Mouse (Mus musculus) liver, embryonic 12.5 days (tissue): ENCODE data around the gene Anks1b. TPM values are rescaled to one million over a fixed set of nuclear protein-coding genes. Genes with fewer than 3 reads are reported as not detected.

ENCODE experiments used
- ATAC-seq: fragments of 200-750 bp; cut with Nextera tagmentation; 2 replicates; pipeline ENCODE4 v1.8.0; 2017; ENCODE audit warnings: moderate number of reproducible peaks, mild to moderate bottlenecking, moderate library complexity
- H3K27ac ChIP-seq: fragments of 300-500 bp; sonication (generic); 2 replicates; pipeline ENCODE4 v1.5.1; 2016; ENCODE audit warnings: mild to moderate bottlenecking
- H3K27me3 ChIP-seq: fragments of 300-500 bp; sonication (generic); replicated peaks from 2 replicates; pipeline ENCODE4 v1.6.1; 2016; ENCODE audit warnings: mild to moderate bottlenecking, moderate library complexity
- H3K36me3 ChIP-seq: fragments of 300-500 bp; sonication (generic); 2 replicates; pipeline ENCODE4 v1.6.1; 2016; ENCODE audit warnings: mild to moderate bottlenecking, moderate library complexity
- H3K4me1 ChIP-seq: fragments of 300-500 bp; sonication (generic); 2 replicates; pipeline ENCODE4 v1.6.1; 2016
- H3K4me2 ChIP-seq: fragments of 300-500 bp; sonication (generic); 2 replicates; pipeline ENCODE4 v1.6.1; 2016; ENCODE audit warnings: mild to moderate bottlenecking, moderate library complexity
- H3K4me3 ChIP-seq: fragments of 300-500 bp; sonication (generic); 2 replicates; pipeline ENCODE4 v1.5.1; 2016; ENCODE audit warnings: mild to moderate bottlenecking, moderate library complexity
- H3K9ac ChIP-seq: fragments of 300-500 bp; sonication (generic); 2 replicates; pipeline ENCODE4 v1.6.1; 2016; ENCODE audit warnings: mild to moderate bottlenecking, moderate library complexity
- H3K9me3 ChIP-seq: fragments of 300-500 bp; sonication (generic); replicated peaks from 2 replicates; pipeline ENCODE4 v1.6.1; 2016; ENCODE audit warnings: mild to moderate bottlenecking, moderate library complexity
- WGBS: fragments of 180-500 bp; shearing (Covaris S2); methylation state at CpG from one replicate; pipeline ENCODE4 v1.1.7; 2016; ENCODE audit not compliant: insufficient replicate concordance; 5-methylcytosine and 5-hydroxymethylcytosine counted together
- polyA plus RNA-seq: library from polyadenylated mRNA; unstranded; fragments of >200 nt; fragmentation: Nextera tagmentation; extraction: Ambion mirVana; gene quantifications from 2 replicates; pipeline ENCODE4 v1.2.1, GENCODE M21; 2016

The Anks1b gene
- polyA plus RNA-seq, 1 experiment from 2014 or later: 0.02 TPM

- ATAC-seq: no peak
- H3K9me3 ChIP-seq: no peaks in the 10 kb centered on the region
- no peak overlapping the region for H3K9ac ChIP-seq
- H3K27me3 ChIP-seq: no peaks in the 10 kb centered on the region
- H3K36me3 ChIP-seq: no peaks in the 10 kb centered on the region
- H3K4me2 ChIP-seq: no peak overlapping the region
- H3K4me1 ChIP-seq: no peaks in the 10 kb centered on the region
- no peak overlapping the region for H3K4me3 ChIP-seq
- WGBS: 21% methylated on average over 7 of the region's 7 CpGs
- no peak overlapping the region for H3K27ac ChIP-seq
Observed at GRCm38 (mm10) chr10:90081630-90082029, 208.3 kb downstream of the Anks1b start.

- Histone ChIP-seq H3K27ac (no peak overlapping the region), H3K36me3 (no peaks in the 10 kb centered on the region), H3K4me1 (no peaks in the 10 kb centered on the region), H3K27me3 (no peaks in the 10 kb centered on the region), H3K4me2 (no peak overlapping the region), H3K9me3 (no peaks in the 10 kb centered on the region), H3K4me3 (no peak overlapping the region), H3K9ac (no peak overlapping the region)
- ATAC-seq: no peak
- WGBS: 76% methylated on average over 6 of the region's 6 CpGs
Observed at GRCm38 (mm10) chr10:90093877-90094276, 220.6 kb downstream of the Anks1b start.

GRCm38 (mm10) chr10:90112662-90113061 is 239.4 kb downstream of the Anks1b start:
- Histone ChIP-seq H3K27me3 (no peaks in the 10 kb centered on the region), H3K27ac (no peak overlapping the region), H3K36me3 (no peaks in the 10 kb centered on the region), H3K9me3 (no peaks in the 10 kb centered on the region), H3K4me2 (no peak overlapping the region), H3K4me3 (no peak overlapping the region), H3K9ac (no peak overlapping the region), H3K4me1 (no peaks in the 10 kb centered on the region)
- ATAC-seq: no peak
- 44% methylated on average over 5 of the region's 5 CpGs for WGBS

DNA sequence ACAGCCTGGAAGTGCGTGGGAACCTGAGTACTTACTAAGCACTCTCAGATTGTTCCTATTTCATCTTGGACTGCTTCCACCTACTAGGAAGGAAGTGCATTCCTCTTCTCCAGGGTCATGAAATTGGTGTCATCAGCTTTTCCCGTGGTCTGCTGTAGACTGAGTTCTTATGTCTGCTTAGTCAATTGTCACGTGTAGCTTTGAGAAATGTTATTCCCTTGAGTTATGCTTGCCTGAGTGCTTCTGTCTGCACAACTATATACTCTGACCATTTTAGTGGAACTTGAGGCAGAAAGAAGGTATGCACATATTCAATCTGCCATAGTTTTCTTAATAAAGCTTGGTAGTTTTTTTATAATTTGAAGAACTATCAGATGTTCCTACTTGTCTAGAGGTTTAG is 243.6 kb downstream of the Anks1b start:
- no peaks in the 10 kb centered on the region for H3K27me3 ChIP-seq
- no peak overlapping the region for H3K27ac ChIP-seq
- H3K9me3 ChIP-seq: no peaks in the 10 kb centered on the region
- no peaks in the 10 kb centered on the region for H3K36me3 ChIP-seq
- WGBS: 53% methylated on average over 3 of the region's 3 CpGs
- no peaks in the 10 kb centered on the region for H3K4me1 ChIP-seq
- ATAC-seq: no peak
- no peak overlapping the region for H3K9ac ChIP-seq
- H3K4me2 ChIP-seq: no peak overlapping the region
- no peak overlapping the region for H3K4me3 ChIP-seq

DNA sequence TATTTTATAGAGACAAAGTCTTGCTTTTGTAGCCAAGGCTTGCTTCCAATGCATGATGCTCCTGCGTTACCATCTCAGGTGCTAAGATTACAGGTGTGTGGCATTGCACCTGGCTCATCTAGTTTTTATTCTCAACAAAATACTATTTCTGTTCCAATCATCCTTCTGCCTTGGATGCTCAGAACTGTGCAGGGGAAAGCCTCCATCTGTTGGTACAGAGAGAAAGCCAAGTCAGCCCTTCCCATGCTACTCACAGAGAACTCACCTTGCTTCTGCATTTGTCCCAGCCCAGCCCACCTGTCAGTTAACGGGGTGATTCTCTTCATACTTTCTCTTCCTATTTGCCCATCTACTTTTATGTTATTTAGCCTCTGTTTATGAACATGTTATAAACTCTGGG is 244.5 kb downstream of the Anks1b start:
- Histone ChIP-seq H3K9me3 (no peaks in the 10 kb centered on the region), H3K4me1 (no peaks in the 10 kb centered on the region), H3K4me2 (no peak overlapping the region), H3K36me3 (no peaks in the 10 kb centered on the region), H3K9ac (no peak overlapping the region), H3K27me3 (no peaks in the 10 kb centered on the region), H3K27ac (no peak overlapping the region), H3K4me3 (no peak overlapping the region)
- no peak for ATAC-seq
- WGBS: 56% methylated on average over 2 of the region's 2 CpGs

GRCm38 (mm10) chr10:90137538-90137937 is 264.2 kb downstream of the Anks1b start:
- H3K4me3 ChIP-seq: no peak overlapping the region
- no peaks in the 10 kb centered on the region for H3K4me1 ChIP-seq
- no peak overlapping the region for H3K4me2 ChIP-seq
- no peaks in the 10 kb centered on the region for H3K36me3 ChIP-seq
- ATAC-seq: no peak
- peaks cover 15% of the 10 kb centered on the region for H3K9me3 ChIP-seq
- no peaks in the 10 kb centered on the region for H3K27me3 ChIP-seq
- no peak overlapping the region for H3K27ac ChIP-seq
- no peak overlapping the region for H3K9ac ChIP-seq

DNA sequence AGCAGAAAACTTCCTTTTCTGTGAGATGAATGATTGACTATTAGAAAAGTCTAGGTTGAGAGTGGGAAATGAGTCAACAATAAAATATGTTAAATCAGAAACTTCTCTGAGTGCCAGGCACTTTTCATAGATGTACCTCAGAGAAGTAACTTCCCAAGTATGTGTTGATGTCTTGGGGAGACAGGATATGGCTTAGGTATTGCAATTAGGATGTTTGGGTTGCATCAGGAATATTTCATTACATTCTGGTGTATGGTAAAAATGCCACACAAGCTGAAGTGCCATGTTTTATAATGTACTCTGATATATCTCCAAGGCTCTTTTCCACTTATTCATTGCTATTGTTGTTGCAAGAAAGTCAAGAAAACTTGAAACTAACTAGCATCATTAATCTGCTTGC is 267.6 kb downstream of the Anks1b start:
- no peak overlapping the region for H3K4me2 ChIP-seq
- no peak overlapping the region for H3K9ac ChIP-seq
- H3K9me3 ChIP-seq: no peaks in the 10 kb centered on the region
- no peak overlapping the region for H3K27ac ChIP-seq
- no peaks in the 10 kb centered on the region for H3K27me3 ChIP-seq
- no peaks in the 10 kb centered on the region for H3K4me1 ChIP-seq
- no peaks in the 10 kb centered on the region for H3K36me3 ChIP-seq
- no peak for ATAC-seq
- no peak overlapping the region for H3K4me3 ChIP-seq

- no peak overlapping the region for H3K4me2 ChIP-seq
- H3K36me3 ChIP-seq: no peaks in the 10 kb centered on the region
- no peaks in the 10 kb centered on the region for H3K9me3 ChIP-seq
- H3K4me3 ChIP-seq: no peak overlapping the region
- H3K27ac ChIP-seq: no peak overlapping the region
- 74% methylated on average over 1 of the region's 1 CpGs for WGBS
- no peak overlapping the region for H3K9ac ChIP-seq
- no peaks in the 10 kb centered on the region for H3K4me1 ChIP-seq
- H3K27me3 ChIP-seq: no peaks in the 10 kb centered on the region
- no peak for ATAC-seq
Observed at GRCm38 (mm10) chr10:90144444-90144843, 271.1 kb downstream of the Anks1b start.

GRCm38 (mm10) chr10:90151510-90151909 is 278.2 kb downstream of the Anks1b start:
- Histone ChIP-seq H3K4me1 (no peaks in the 10 kb centered on the region), H3K9ac (no peak overlapping the region), H3K27me3 (no peaks in the 10 kb centered on the region), H3K27ac (no peak overlapping the region), H3K4me3 (no peak overlapping the region), H3K4me2 (no peak overlapping the region), H3K9me3 (no peaks in the 10 kb centered on the region), H3K36me3 (no peaks in the 10 kb centered on the region)
- no peak for ATAC-seq

GRCm38 (mm10) chr10:90169941-90170580 is 296.8 kb downstream of the Anks1b start:
- Histone ChIP-seq H3K36me3 (no peaks in the 10 kb centered on the region), H3K4me1 (no peaks in the 10 kb centered on the region), H3K9ac (no peak overlapping the region), H3K27ac (no peak overlapping the region), H3K27me3 (no peaks in the 10 kb centered on the region), H3K9me3 (no peaks in the 10 kb centered on the region), H3K4me2 (no peak overlapping the region), H3K4me3 (no peak overlapping the region)
- WGBS: 46% methylated on average over 6 of the region's 6 CpGs
- ATAC-seq: no peak

- no peaks in the 10 kb centered on the region for H3K9me3 ChIP-seq
- H3K4me2 ChIP-seq: no peak overlapping the region
- no peaks in the 10 kb centered on the region for H3K4me1 ChIP-seq
- no peaks in the 10 kb centered on the region for H3K36me3 ChIP-seq
- H3K27me3 ChIP-seq: no peaks in the 10 kb centered on the region
- WGBS: 66% methylated on average over 5 of the region's 5 CpGs
- H3K4me3 ChIP-seq: no peak overlapping the region
- ATAC-seq: no peak
- H3K27ac ChIP-seq: no peak overlapping the region
- no peak overlapping the region for H3K9ac ChIP-seq
Observed at GRCm38 (mm10) chr10:90190366-90190765, 317.1 kb downstream of the Anks1b start.

GRCm38 (mm10) chr10:90196936-90197335 is 323.6 kb downstream of the Anks1b start:
- Histone ChIP-seq H3K4me2 (no peak overlapping the region), H3K4me3 (no peak overlapping the region), H3K27me3 (no peaks in the 10 kb centered on the region), H3K9me3 (no peaks in the 10 kb centered on the region), H3K9ac (no peak overlapping the region), H3K4me1 (no peaks in the 10 kb centered on the region), H3K36me3 (no peaks in the 10 kb centered on the region), H3K27ac (no peak overlapping the region)
- 61% methylated on average over 5 of the region's 5 CpGs for WGBS
- ATAC-seq: no peak

- no peak overlapping the region for H3K4me3 ChIP-seq
- WGBS: 62% methylated on average over 6 of the region's 6 CpGs
Observed at GRCm38 (mm10) chr10:90210044-90210443, 336.7 kb downstream of the Anks1b start.

More at GRCm38 (mm10) chr10:90210044-90210443, 336.7 kb downstream of the Anks1b start:
- Histone ChIP-seq H3K4me1 (no peaks in the 10 kb centered on the region), H3K27me3 (no peaks in the 10 kb centered on the region), H3K9me3 (no peaks in the 10 kb centered on the region), H3K27ac (no peak overlapping the region), H3K36me3 (no peaks in the 10 kb centered on the region), H3K9ac (no peak overlapping the region), H3K4me2 (no peak overlapping the region)
- ATAC-seq: no peak
